Mouse (Mus musculus) heart, embryonic 11.5 days (tissue): ENCODE data around the gene AU018091. TPM values are rescaled to one million over a fixed set of nuclear protein-coding genes. Genes with fewer than 3 reads are reported as not detected.

ENCODE experiments used
- ATAC-seq: fragments of 200-750 bp; cut with Nextera tagmentation; replicated peaks from 2 replicates; pipeline ENCODE4 v1.8.0; 2017; ENCODE audit warnings: moderate library complexity; ENCODE audit not compliant: insufficient number of reproducible peaks, low FRiP score, low TSS enrichment
- H3K27ac ChIP-seq: fragments of 300-500 bp; sonication (generic); 2 replicates; pipeline ENCODE4 v1.5.1; 2014; ENCODE audit warnings: mild to moderate bottlenecking, low read depth, low read length
- H3K27me3 ChIP-seq: fragments of 300-500 bp; sonication (generic); 2 replicates; pipeline ENCODE4 v1.6.1; 2014; ENCODE audit warnings: mild to moderate bottlenecking, low read length, mixed read lengths; ENCODE audit not compliant: control insufficient read depth, insufficient read depth
- H3K36me3 ChIP-seq: fragments of 300-500 bp; sonication (generic); 2 replicates; pipeline ENCODE4 v1.6.1; 2014; ENCODE audit warnings: mild to moderate bottlenecking, low read length, moderate library complexity, mixed read lengths; ENCODE audit not compliant: control insufficient read depth, insufficient read depth
- H3K4me1 ChIP-seq: fragments of 300-500 bp; sonication (generic); 2 replicates; pipeline ENCODE4 v1.6.1; 2014; ENCODE audit warnings: low read length; ENCODE audit not compliant: control insufficient read depth, insufficient read depth
- H3K4me2 ChIP-seq: fragments of 300-500 bp; sonication (generic); 2 replicates; pipeline ENCODE4 v1.6.1; 2014; ENCODE audit warnings: mild to moderate bottlenecking, moderate library complexity
- H3K4me3 ChIP-seq: fragments of 300-500 bp; sonication (generic); 2 replicates; pipeline ENCODE4 v1.5.1; 2014; ENCODE audit warnings: low read depth, low read length
- H3K9ac ChIP-seq: fragments of 300-500 bp; sonication (generic); 2 replicates; pipeline ENCODE4 v1.6.1; 2014; ENCODE audit warnings: mild to moderate bottlenecking, low read depth, low read length, moderate library complexity
- H3K9me3 ChIP-seq: fragments of 300-500 bp; sonication (generic); replicated peaks from 2 replicates; pipeline ENCODE4 v1.6.1; 2016; ENCODE audit warnings: low read length; ENCODE audit not compliant: control insufficient read depth
- WGBS: fragments of 180-500 bp; shearing (Covaris S2); extraction: QIAGEN DNeasy Blood & Tissue Kit; methylation state at CpG from one replicate; pipeline ENCODE4 v1.1.7; 2014; ENCODE audit not compliant: insufficient replicate concordance; 5-methylcytosine and 5-hydroxymethylcytosine counted together
- polyA plus RNA-seq: library from polyadenylated mRNA; unstranded; fragments of >200 nt; fragmentation: Nextera tagmentation; extraction: Ambion mirVana; gene quantifications from 2 replicates; pipeline ENCODE4 v1.2.1, GENCODE M21; 2014

AU018091 gene
- not detected in 2 replicates for polyA plus RNA-seq

DNA sequence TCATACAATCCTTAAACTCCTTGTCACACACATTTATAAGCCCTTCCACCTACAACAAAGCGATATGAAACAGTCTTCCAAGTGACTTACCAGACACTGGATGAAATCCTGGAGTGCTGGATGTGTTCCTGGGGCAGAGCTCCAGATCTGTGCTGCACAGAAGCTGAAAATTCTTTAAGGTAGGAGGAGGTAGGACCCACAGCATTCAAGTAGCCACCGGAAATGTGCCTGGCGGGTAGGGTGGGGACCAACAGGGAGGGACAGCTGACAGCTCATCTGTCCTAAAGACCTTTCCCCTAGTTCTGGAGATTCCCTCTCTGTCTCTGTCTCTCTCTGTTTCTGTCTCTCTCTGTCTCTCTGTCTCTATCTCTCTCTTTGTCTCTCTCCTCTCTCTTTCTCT lies at the start of gene AU018091:
Gene AU018091 (minus strand): TSS at position 279 of the 400 bp plus-strand sequence.
- no peak within 1 kb of the TSS for H3K9ac ChIP-seq
- no peaks in the 10 kb centered on the region for H3K4me1 ChIP-seq
- 50% methylated on average over 3 of the region's 3 CpGs for WGBS
- ATAC-seq = no peak
- H3K4me3 ChIP-seq = no peak within 1 kb of the TSS
- H3K36me3 ChIP-seq = no peaks in the 10 kb centered on the region
- no peak within 1 kb of the TSS for H3K4me2 ChIP-seq
- no peaks in the 10 kb centered on the region; the same call in 1 of the 2 replicates for H3K9me3 ChIP-seq
- no peak within 1 kb of the TSS for H3K27ac ChIP-seq
- no peaks in the 10 kb centered on the region for H3K27me3 ChIP-seq

DNA sequence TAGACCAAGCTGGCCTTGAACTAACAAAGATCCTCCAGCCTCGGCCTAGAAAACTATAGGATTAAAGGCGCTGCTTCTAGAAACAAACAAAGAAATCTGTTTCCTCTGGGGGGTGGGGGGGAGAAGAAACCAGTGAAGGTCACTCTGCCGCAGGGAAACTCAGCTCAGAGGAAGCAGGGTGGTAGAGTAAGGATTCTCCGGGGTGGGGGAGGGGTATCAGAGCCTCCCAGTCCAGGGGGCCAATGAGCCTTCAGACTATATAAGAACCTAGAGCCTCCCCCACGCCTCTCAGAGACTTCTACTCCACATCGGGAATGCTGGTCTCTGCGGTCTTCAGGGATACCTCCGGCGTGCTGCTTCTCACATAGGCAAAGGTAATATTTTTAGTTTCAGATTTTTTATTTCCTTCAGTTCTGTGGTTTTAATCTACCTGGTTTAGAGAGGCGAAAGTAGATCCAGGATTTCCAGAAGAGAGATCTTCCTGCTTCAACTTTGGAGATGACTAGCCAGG lies 48.6 kb upstream of the AU018091 start:
- H3K4me1 ChIP-seq = no peaks in the 10 kb centered on the region
- H3K4me3 ChIP-seq = no peak overlapping the region
- 14% methylated on average over 10 of the region's 10 CpGs for WGBS
- no peak overlapping the region for H3K27ac ChIP-seq
- no peak overlapping the region for H3K4me2 ChIP-seq
- no peaks in the 10 kb centered on the region for H3K9me3 ChIP-seq
- no peaks in the 10 kb centered on the region for H3K36me3 ChIP-seq
- no peak overlapping the region for H3K9ac ChIP-seq
- no peak for ATAC-seq
- peaks cover 23% of the 10 kb centered on the region for H3K27me3 ChIP-seq

DNA sequence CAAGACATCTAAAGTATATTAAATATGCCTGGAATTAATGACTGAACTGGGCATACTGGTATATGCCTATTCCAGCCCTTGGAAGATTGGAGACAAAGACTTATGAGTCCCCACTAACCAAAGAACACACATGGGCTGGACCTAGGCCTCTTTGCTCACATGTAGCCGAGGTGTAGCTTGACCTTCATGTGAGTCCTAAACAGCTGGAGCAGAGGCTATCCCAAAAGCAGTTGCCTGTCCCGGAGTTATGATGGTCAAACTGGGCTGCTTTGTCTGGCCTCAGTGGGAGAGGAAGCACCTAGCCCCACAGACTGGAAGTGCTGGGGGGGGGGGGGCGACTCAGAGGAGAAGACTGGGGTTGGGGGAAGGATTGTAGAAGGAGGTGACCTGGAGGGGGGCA lies 47.3 kb upstream of the AU018091 start:
- no peak overlapping the region for H3K27ac ChIP-seq
- 78% methylated on average over 3 of the region's 3 CpGs for WGBS
- no peak overlapping the region for H3K4me3 ChIP-seq
- no peak for ATAC-seq
- H3K9me3 ChIP-seq = no peaks in the 10 kb centered on the region
- H3K4me1 ChIP-seq = no peaks in the 10 kb centered on the region
- no peak overlapping the region for H3K4me2 ChIP-seq
- no peaks in the 10 kb centered on the region for H3K36me3 ChIP-seq
- H3K9ac ChIP-seq = no peak overlapping the region
- peaks cover 23% of the 10 kb centered on the region for H3K27me3 ChIP-seq

DNA sequence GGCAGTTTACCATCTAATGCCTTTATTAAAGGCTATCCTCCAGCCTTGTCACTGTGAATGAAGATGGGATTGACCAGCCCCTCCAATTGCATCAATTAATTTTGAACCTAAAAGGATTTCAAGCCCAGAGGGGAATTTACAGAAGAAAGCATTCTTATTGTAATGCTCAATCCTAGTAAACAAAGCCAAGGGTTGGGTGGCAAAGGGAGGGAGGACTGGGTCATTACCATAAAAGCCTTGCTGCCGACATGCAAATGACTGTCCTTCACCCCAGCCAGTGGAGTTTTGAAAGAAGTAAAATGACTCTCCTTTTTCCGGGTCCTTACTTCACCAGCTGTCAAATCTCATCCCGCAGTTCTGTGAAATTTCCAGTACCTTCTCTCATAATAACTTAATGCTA lies 44.6 kb upstream of the AU018091 start:
- no peak overlapping the region for H3K4me2 ChIP-seq
- H3K9ac ChIP-seq = no peak overlapping the region
- no peaks in the 10 kb centered on the region for H3K9me3 ChIP-seq
- H3K27me3 ChIP-seq = peaks cover 9% of the 10 kb centered on the region
- no peaks in the 10 kb centered on the region for H3K4me1 ChIP-seq
- H3K4me3 ChIP-seq = no peak overlapping the region
- no peaks in the 10 kb centered on the region for H3K36me3 ChIP-seq
- H3K27ac ChIP-seq = no peak overlapping the region
- 44% methylated on average over 3 of the region's 3 CpGs for WGBS
- ATAC-seq = no peak

DNA sequence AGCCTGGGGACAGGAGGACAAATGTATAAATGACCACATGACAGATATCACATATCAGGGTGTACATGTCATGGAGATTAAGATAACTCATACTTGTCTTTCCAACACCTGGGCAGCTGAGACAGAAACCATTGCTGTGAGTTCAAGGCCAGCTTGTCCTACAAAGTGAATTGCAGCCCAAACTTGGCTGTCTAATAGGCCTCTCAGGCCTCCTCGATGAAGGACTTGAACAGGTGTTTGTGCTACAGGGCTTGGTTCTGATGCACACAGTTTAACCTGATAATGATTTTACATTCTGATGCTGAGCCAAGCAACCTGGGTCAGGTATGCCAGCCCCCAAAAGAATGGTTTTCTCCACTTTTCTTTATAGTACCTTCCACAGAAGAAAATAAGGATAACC lies 44.2 kb upstream of the AU018091 start:
- no peak overlapping the region for H3K9ac ChIP-seq
- ATAC-seq = no peak
- no peaks in the 10 kb centered on the region for H3K36me3 ChIP-seq
- 67% methylated on average over 1 of the region's 1 CpGs for WGBS
- no peak overlapping the region for H3K27ac ChIP-seq
- peaks cover 6% of the 10 kb centered on the region; the same call in 1 of the 2 replicates for H3K27me3 ChIP-seq
- H3K4me2 ChIP-seq = no peak overlapping the region
- H3K9me3 ChIP-seq = no peaks in the 10 kb centered on the region
- H3K4me3 ChIP-seq = no peak overlapping the region
- no peaks in the 10 kb centered on the region for H3K4me1 ChIP-seq

DNA sequence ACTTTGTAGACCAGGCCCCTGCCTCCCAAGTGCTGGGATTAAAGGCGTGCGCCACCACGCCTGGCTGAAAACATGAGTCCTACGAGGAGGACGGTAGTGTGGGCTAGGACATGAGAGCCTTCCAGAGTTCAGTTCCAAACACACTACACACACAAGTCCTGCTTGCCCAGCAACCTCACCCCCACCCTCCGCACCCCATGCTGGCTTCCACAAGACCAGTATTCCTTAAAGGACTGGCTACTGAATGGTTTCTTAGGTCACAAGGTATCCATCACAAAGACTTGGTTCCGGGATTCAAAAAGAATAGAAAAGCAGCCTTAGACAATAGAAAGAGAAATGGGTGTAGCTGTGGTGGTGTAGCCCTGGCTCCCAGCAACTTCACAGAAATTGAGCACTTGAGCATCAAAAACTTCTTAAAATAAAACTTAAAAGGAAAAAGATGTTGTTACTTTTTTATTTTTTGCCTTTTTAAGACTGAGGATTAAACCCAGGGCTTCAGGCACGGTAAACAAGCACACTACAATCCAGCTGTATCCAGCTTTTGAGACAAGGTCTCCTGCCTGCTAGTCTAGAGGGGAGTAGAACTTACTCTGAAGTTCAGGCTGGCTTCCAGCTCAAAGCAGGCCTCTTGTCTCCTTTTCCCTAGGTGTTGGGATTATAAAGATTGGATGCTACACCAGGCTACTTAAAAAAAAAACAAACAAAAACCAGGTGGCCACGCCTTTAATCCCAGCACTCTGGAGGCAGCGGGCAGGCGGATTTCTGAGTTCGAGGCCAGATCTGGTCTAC lies 43.2 kb upstream of the AU018091 start:
- no peak overlapping the region for H3K27ac ChIP-seq
- no peak overlapping the region for H3K4me3 ChIP-seq
- no peaks in the 10 kb centered on the region for H3K27me3 ChIP-seq
- WGBS = 70% methylated on average over 12 of the region's 12 CpGs
- ATAC-seq = no peak
- H3K36me3 ChIP-seq = no peaks in the 10 kb centered on the region
- no peaks in the 10 kb centered on the region for H3K9me3 ChIP-seq
- H3K4me2 ChIP-seq = no peak overlapping the region
- no peak overlapping the region for H3K9ac ChIP-seq
- H3K4me1 ChIP-seq = no peaks in the 10 kb centered on the region

DNA sequence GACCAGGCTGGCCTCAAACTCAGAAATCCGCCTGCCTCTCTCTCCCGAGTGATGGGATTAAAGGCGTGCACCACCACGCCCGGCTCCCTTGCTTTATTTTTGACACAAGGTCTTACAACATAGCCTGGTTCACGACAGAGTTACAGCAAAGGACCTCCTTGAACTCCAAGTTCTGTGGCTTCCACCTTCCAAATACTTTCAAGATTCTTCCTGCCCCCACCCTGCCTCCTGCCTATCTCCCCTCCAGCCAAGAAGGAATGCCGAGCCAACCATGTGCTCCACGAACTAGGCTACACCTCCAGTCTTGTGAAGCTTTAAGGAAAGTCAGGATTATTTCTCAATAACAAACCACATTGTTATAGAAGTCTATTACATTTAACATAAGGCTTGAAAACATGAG lies 42.5 kb upstream of the AU018091 start:
- Histone ChIP-seq H3K4me1 (no peaks in the 10 kb centered on the region), H3K4me2 (no peak overlapping the region), H3K27ac (no peak overlapping the region), H3K36me3 (no peaks in the 10 kb centered on the region), H3K27me3 (no peaks in the 10 kb centered on the region), H3K4me3 (no peak overlapping the region), H3K9me3 (no peaks in the 10 kb centered on the region), H3K9ac (no peak overlapping the region)
- no peak for ATAC-seq
- WGBS = 69% methylated on average over 8 of the region's 8 CpGs

DNA sequence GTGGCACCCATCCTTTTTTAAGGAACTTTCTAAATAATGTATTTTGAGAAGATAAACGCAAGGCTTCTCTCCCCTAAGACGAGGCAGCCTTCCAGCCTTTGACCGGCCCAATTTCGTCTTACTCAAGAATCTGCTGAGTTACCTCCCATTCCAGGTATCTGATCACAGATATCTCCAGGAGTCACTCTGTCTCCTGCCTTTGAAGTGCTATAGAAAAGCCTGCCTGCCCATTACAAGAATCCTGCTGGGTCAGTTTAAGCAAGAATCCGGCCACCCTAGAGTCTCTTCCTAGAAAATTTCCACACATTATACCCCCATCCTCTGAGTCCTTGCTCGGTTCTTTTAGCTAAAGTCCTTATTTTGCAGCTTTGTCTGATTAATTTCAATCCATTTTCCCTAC lies 41.6 kb upstream of the AU018091 start:
- H3K9ac ChIP-seq = no peak overlapping the region
- no peaks in the 10 kb centered on the region for H3K4me1 ChIP-seq
- H3K27ac ChIP-seq = no peak overlapping the region
- H3K4me2 ChIP-seq = no peak overlapping the region
- no peaks in the 10 kb centered on the region for H3K27me3 ChIP-seq
- no peak for ATAC-seq
- no peaks in the 10 kb centered on the region for H3K36me3 ChIP-seq
- H3K4me3 ChIP-seq = no peak overlapping the region
- no peaks in the 10 kb centered on the region for H3K9me3 ChIP-seq
- 38% methylated on average over 6 of the region's 6 CpGs for WGBS

DNA sequence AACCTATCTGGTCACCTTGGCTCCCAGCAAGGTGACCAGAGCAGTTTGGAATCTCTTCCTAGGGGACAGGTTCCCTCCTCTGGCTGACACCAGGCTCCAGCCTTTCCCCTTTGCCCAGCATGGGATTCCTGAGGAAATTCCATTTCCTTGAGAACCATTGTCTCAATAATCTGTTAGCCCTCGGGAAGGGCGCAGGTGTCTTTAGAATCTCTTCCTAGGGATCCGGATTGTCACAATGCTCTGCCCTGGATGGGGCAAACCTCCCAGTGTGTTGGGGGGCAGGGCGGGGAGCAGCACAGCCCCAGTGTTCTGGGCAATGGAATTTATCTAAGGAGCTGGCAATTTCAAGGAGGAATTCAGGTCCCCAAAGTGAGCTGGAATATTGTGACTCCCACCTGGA lies 37.5 kb upstream of the AU018091 start:
- Histone ChIP-seq H3K27ac (no peak overlapping the region), H3K9me3 (no peaks in the 10 kb centered on the region), H3K4me2 (no peak overlapping the region), H3K27me3 (no peaks in the 10 kb centered on the region), H3K4me1 (no peaks in the 10 kb centered on the region), H3K4me3 (no peak overlapping the region), H3K9ac (no peak overlapping the region), H3K36me3 (no peaks in the 10 kb centered on the region)
- no peak for ATAC-seq
- 22% methylated on average over 4 of the region's 4 CpGs for WGBS
